Mouse (Mus musculus) forebrain, embryonic 14.5 days (tissue): ENCODE measurements around the gene C8g. TPM values are rescaled to one million over a fixed set of nuclear protein-coding genes. Genes with fewer than 3 reads are reported as not detected.
A peak's percentile ranks its signal among the peaks of the same experiment; 100 is the strongest.

Experiments
- ATAC-seq: fragments of 200-750 bp; cut with Nextera tagmentation; 2 replicates; pipeline ENCODE4 v1.8.0; 2017; ENCODE audit warnings: mild to moderate bottlenecking, moderate library complexity
- DNase-seq: peaks from one replicate; pipeline ENCODE4 v3.0.0-alpha.2; 2015; ENCODE audit warnings: low spot score
- H3K27ac ChIP-seq: fragments of 300-500 bp; sonication (generic); 2 replicates; pipeline ENCODE4 v1.5.1; 2014; ENCODE audit warnings: low read depth, mild to moderate bottlenecking, control low read depth, low read length, moderate library complexity
- H3K27me3 ChIP-seq: fragments of 300-500 bp; sonication (generic); replicated peaks from 2 replicates; pipeline ENCODE4 v1.6.1; 2014; ENCODE audit warnings: low read length, control low read depth, mixed read lengths; ENCODE audit not compliant: control insufficient read depth, insufficient read depth
- H3K36me3 ChIP-seq: fragments of 300-500 bp; sonication (generic); 2 replicates; pipeline ENCODE4 v1.6.1; 2014; ENCODE audit warnings: low read length, control low read depth; ENCODE audit not compliant: control insufficient read depth, insufficient read depth
- H3K4me1 ChIP-seq: fragments of 300-500 bp; sonication (generic); 2 replicates; pipeline ENCODE4 v1.6.1; 2014; ENCODE audit warnings: antibody characterized with exemption, low read length, control low read depth; ENCODE audit not compliant: control insufficient read depth, insufficient read depth
- H3K4me2 ChIP-seq: fragments of 300-500 bp; sonication (generic); 2 replicates; pipeline ENCODE4 v1.6.1; 2014; ENCODE audit warnings: mild to moderate bottlenecking, control low read depth, low read length
- H3K4me3 ChIP-seq: fragments of 300-500 bp; sonication (generic); 2 replicates; pipeline ENCODE4 v1.5.1; 2014; ENCODE audit warnings: low read depth, low read length, control low read depth
- H3K9ac ChIP-seq: fragments of 300-500 bp; sonication (generic); 2 replicates; pipeline ENCODE4 v1.6.1; 2014; ENCODE audit warnings: mild to moderate bottlenecking, low read length, control low read depth, moderate library complexity
- H3K9me3 ChIP-seq: fragments of 300-500 bp; sonication (generic); replicated peaks from 2 replicates; pipeline ENCODE4 v1.6.1; 2016; ENCODE audit warnings: low read length, control low read depth, mixed read lengths; ENCODE audit not compliant: control insufficient read depth
- WGBS: fragments of 180-500 bp; shearing (Covaris S2); extraction: QIAGEN DNeasy Blood & Tissue Kit; methylation state at CpG from one replicate; pipeline ENCODE4 v1.1.7; 2014; 5-methylcytosine and 5-hydroxymethylcytosine counted together
- polyA plus RNA-seq: library from polyadenylated mRNA; unstranded; fragments of >200 nt; fragmentation: Nextera tagmentation; extraction: Ambion mirVana; gene quantifications from 2 replicates; pipeline ENCODE4 v1.2.1, GENCODE M21; 2014

The C8g gene
- polyA plus RNA-seq, 1 experiment from 2014 or later, result 4.1 TPM

DNA sequence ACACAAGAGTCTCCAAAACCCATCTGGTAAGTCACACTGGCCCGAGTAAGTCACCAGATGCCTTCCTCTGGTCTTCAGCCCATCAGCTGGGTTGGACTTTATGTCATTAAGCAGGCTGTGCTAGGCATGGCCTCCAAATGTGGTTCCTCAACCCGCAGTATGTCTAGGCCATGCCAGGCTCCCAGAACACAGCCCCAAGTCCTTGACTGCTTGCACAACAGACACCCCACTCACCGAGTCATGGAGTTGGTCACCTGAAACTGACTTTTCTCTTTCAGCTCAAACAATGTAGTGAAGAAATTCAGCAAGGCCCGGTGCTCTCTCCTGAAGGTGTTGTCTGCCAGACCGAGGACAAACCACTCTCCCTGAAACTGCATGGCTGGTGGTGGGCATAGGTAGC, 8.5 kb downstream of the C8g start:
- Histone ChIP-seq H3K4me1 (no peaks in the 10 kb centered on the region), H3K9me3 (no peaks in the 10 kb centered on the region), H3K4me3 (no peak overlapping the region), H3K4me2 (no peak overlapping the region), H3K27me3 (no peaks in the 10 kb centered on the region), H3K27ac (no peak overlapping the region), H3K36me3 (no peaks in the 10 kb centered on the region), H3K9ac (no peak overlapping the region)
- no peak for DNase-seq
- ATAC-seq, result no peak
- 79% methylated on average over 5 of the region's 5 CpGs for WGBS

DNA sequence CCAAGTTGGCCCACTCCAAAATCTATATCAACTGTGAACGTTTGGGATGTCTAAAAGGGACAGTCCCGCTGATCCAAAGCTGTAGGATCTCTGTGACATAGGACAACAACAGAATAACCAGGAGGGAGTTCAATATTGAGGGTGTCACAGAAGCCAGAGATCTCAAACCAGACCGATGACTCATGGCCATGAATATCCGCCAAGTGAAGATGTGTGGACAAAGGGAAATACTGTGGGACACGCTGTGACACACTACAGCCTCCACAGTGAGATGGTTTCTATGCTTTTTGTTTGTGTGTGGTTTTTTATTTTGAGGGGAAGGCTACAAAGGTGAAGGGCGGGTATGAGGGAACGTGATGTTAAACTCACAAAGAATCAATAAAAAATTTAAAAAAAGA, 12.8 kb downstream of the C8g start:
- H3K4me1 ChIP-seq, result no peaks in the 10 kb centered on the region
- no peak overlapping the region for H3K27ac ChIP-seq
- H3K4me2 ChIP-seq, result no peak overlapping the region
- no peak overlapping the region for H3K9ac ChIP-seq
- H3K4me3 ChIP-seq, result no peak overlapping the region
- no peaks in the 10 kb centered on the region for H3K36me3 ChIP-seq
- H3K9me3 ChIP-seq, result no peaks in the 10 kb centered on the region
- no peaks in the 10 kb centered on the region for H3K27me3 ChIP-seq
- ATAC-seq, result no peak
- 83% methylated on average over 7 of the region's 7 CpGs for WGBS
- no peak for DNase-seq

- DNase-seq (no peak), ATAC-seq (no peak)
- Histone ChIP-seq H3K4me2 (no peak overlapping the region), H3K9me3 (no peaks in the 10 kb centered on the region), H3K4me1 (no peaks in the 10 kb centered on the region), H3K9ac (no peak overlapping the region), H3K4me3 (no peak overlapping the region), H3K36me3 (no peaks in the 10 kb centered on the region), H3K27me3 (no peaks in the 10 kb centered on the region), H3K27ac (no peak overlapping the region)
- 77% methylated on average over 6 of the region's 6 CpGs for WGBS
Observed at GRCm38 (mm10) chr2:25487965-25488670, 13.4 kb downstream of the C8g start.

GRCm38 (mm10) chr2:25484901-25485647, 16.4 kb downstream of the C8g start:
- Histone ChIP-seq H3K4me3 (no peak overlapping the region), H3K9ac (no peak overlapping the region), H3K9me3 (no peaks in the 10 kb centered on the region), H3K27ac (no peak overlapping the region), H3K36me3 (no peaks in the 10 kb centered on the region), H3K4me1 (no peaks in the 10 kb centered on the region), H3K4me2 (no peak overlapping the region), H3K27me3 (no peaks in the 10 kb centered on the region)
- DNase-seq, result no peak
- 70% methylated on average over 11 of the region's 11 CpGs for WGBS
- ATAC-seq, result no peak

DNA sequence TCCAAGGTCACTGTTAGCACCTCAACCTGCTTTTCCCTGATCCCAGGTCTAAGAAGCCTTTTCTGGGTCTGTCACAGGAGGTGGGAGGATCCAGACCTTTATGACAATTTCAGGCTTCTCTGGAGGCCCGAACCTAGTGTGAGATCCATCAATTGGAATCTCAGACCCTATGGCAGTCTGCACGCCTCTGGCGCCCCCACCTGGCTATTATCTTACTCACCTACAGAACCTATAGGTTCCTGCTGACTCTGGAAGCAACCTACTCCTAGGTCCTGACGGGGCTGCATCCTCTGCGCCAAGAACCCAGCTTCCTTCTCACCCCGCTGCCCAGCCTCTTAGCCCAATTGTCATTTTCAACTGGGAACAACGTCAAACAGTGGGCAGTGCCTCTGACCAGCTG, 18.6 kb downstream of the C8g start:
- 21% methylated on average over 7 of the region's 7 CpGs for WGBS
- no peaks in the 10 kb centered on the region for H3K9me3 ChIP-seq
- no peak overlapping the region for H3K9ac ChIP-seq
- peak; percentile 48 for DNase-seq
- no peak overlapping the region for H3K4me3 ChIP-seq
- H3K27me3 ChIP-seq, result no peaks in the 10 kb centered on the region
- H3K36me3 ChIP-seq, result no peaks in the 10 kb centered on the region
- H3K4me1 ChIP-seq, result no peaks in the 10 kb centered on the region
- no peak overlapping the region for H3K27ac ChIP-seq
- H3K4me2 ChIP-seq, result no peak overlapping the region
- ATAC-seq, result no peak

- no peak for ATAC-seq
- Histone ChIP-seq H3K4me3 (no peak overlapping the region), H3K27me3 (no peaks in the 10 kb centered on the region), H3K9me3 (no peaks in the 10 kb centered on the region), H3K36me3 (no peaks in the 10 kb centered on the region), H3K4me1 (no peaks in the 10 kb centered on the region), H3K4me2 (no peak overlapping the region), H3K27ac (no peak overlapping the region), H3K9ac (no peak overlapping the region)
- 81% methylated on average over 1 of the region's 1 CpGs for WGBS
- no peak for DNase-seq
Observed at GRCm38 (mm10) chr2:25480541-25480940, 21.0 kb downstream of the C8g start.

DNA sequence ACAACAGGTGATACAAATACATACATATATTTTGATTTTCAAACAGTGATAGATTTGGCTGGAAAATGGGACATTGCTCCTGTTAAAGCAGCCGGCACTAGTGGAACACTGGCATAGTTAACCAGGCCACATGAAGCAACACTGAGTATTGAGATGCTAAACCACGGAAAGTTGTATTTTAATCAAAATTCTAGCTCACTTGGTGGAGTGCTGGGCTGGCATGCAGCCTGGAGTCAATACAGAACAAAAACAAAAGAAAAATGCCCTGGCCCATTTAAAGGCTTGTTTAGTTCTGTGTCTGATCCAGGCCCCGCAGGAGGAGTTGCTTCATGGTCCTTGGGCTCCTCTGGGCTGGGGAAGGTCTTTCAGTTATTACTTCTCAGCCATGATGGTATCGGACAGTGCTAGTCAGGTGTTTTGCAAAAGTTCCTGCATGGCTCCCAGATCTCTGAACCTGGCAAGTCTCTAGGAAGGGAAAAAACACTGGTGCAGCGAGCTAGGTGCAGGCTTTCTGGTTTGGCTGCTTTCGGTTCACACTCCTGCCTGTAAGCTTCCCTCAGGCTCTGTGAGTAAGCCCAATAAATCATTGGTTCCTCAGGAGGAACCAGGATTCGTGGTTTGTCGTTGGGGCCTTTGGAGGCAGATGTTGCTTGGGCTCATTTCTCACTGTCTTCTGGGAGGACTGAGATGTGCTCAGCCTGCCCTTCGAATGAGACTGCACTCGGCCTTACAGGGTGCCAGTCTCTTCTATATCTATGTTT, 21.8 kb downstream of the C8g start:
- H3K4me2 ChIP-seq, result no peak overlapping the region
- DNase-seq (no peak), ATAC-seq (no peak)
- H3K27ac ChIP-seq, result no peak overlapping the region
- no peak overlapping the region for H3K9ac ChIP-seq
- H3K36me3 ChIP-seq, result no peaks in the 10 kb centered on the region
- no peaks in the 10 kb centered on the region for H3K4me1 ChIP-seq
- H3K27me3 ChIP-seq, result no peaks in the 10 kb centered on the region
- WGBS, result 76% methylated on average over 10 of the region's 10 CpGs
- H3K9me3 ChIP-seq, result no peaks in the 10 kb centered on the region
- H3K4me3 ChIP-seq, result no peak overlapping the region

- 97% methylated on average over 3 of the region's 3 CpGs for WGBS
- H3K4me3 ChIP-seq, result no peak overlapping the region
- H3K4me1 ChIP-seq, result no peaks in the 10 kb centered on the region
- H3K9me3 ChIP-seq, result no peaks in the 10 kb centered on the region
- no peaks in the 10 kb centered on the region for H3K36me3 ChIP-seq
- H3K9ac ChIP-seq, result no peak overlapping the region
- no peaks in the 10 kb centered on the region for H3K27me3 ChIP-seq
- ATAC-seq (no peak), DNase-seq (no peak)
- no peak overlapping the region for H3K27ac ChIP-seq
- no peak overlapping the region for H3K4me2 ChIP-seq
Observed at GRCm38 (mm10) chr2:25477967-25478675, 23.4 kb downstream of the C8g start.
